Mouse (Mus musculus) thymus, adult 2 months (tissue): ENCODE measurements around the gene Zcchc13.

ENCODE experiments used
- CTCF ChIP-seq: fragments of 200-500 bp; IDR thresholded peaks from 2 replicates; pipeline ENCODE4 v1.5.1; 2012; ENCODE audit warnings: mild to moderate bottlenecking, control low read depth, low read length, moderate library complexity, borderline replicate concordance; ENCODE audit not compliant: control insufficient read depth, poor library complexity, insufficient read depth; ENCODE audit errors: extremely low read depth
- POLR2A ChIP-seq: fragments of 200-500 bp; IDR thresholded peaks from 2 replicates; pipeline ENCODE4 v1.6.1; 2012; ENCODE audit warnings: mild to moderate bottlenecking, low read length, control low read depth, moderate library complexity; ENCODE audit not compliant: control insufficient read depth, poor library complexity, insufficient read depth; ENCODE audit errors: extremely low read depth

GRCm38 (mm10) chrX:103652048-103652447 is 21.7 kb downstream of the Zcchc13 start:
- no peak for TF ChIP-seq POLR2A
- TF ChIP-seq CTCF, result no peak
